Mouse (Mus musculus) heart, embryonic 16.5 days (tissue): ENCODE data around the gene P2ry10b. TPM values are rescaled to one million over a fixed set of nuclear protein-coding genes. Genes with fewer than 3 reads are reported as not detected.

ENCODE experiments used
- ATAC-seq: fragments of 200-750 bp; cut with Nextera tagmentation; replicated peaks from 2 replicates; pipeline ENCODE4 v1.8.0; 2017; ENCODE audit warnings: moderate number of reproducible peaks; ENCODE audit not compliant: insufficient read depth, low FRiP score; ENCODE audit errors: extremely low read depth
- H3K27ac ChIP-seq: fragments of 300-500 bp; sonication (generic); 2 replicates; pipeline ENCODE4 v1.5.1; 2014; ENCODE audit warnings: mild to moderate bottlenecking, low read length, control low read depth, moderate library complexity
- H3K27me3 ChIP-seq: fragments of 300-500 bp; sonication (generic); 2 replicates; pipeline ENCODE4 v1.6.1; 2014; ENCODE audit warnings: low read length, mixed read lengths; ENCODE audit not compliant: control insufficient read depth, insufficient read depth
- H3K36me3 ChIP-seq: fragments of 300-500 bp; sonication (generic); 2 replicates; pipeline ENCODE4 v1.6.1; 2014; ENCODE audit not compliant: control insufficient read depth, insufficient read depth
- H3K4me1 ChIP-seq: fragments of 300-500 bp; sonication (generic); 2 replicates; pipeline ENCODE4 v1.6.1; 2014; ENCODE audit warnings: low read length, mixed read lengths; ENCODE audit not compliant: control insufficient read depth, insufficient read depth
- H3K4me2 ChIP-seq: fragments of 300-500 bp; sonication (generic); 2 replicates; pipeline ENCODE4 v1.6.1; 2014; ENCODE audit warnings: low read depth, mild to moderate bottlenecking, control low read depth, low read length
- H3K4me3 ChIP-seq: fragments of 300-500 bp; sonication (generic); 2 replicates; pipeline ENCODE4 v1.5.1; 2014; ENCODE audit warnings: mild to moderate bottlenecking, control low read depth, low read length
- H3K9ac ChIP-seq: fragments of 300-500 bp; sonication (generic); 2 replicates; pipeline ENCODE4 v1.6.1; 2014; ENCODE audit warnings: low read length, control low read depth
- H3K9me3 ChIP-seq: fragments of 300-500 bp; sonication (generic); replicated peaks from 2 replicates; pipeline ENCODE4 v1.6.1; 2016; ENCODE audit warnings: low read length; ENCODE audit not compliant: control insufficient read depth
- WGBS: fragments of 180-500 bp; shearing (Covaris S2); extraction: QIAGEN DNeasy Blood & Tissue Kit; methylation state at CpG from one replicate; pipeline ENCODE4 v1.1.7; 2014; 5-methylcytosine and 5-hydroxymethylcytosine counted together
- polyA plus RNA-seq: library from polyadenylated mRNA; unstranded; fragments of >200 nt; fragmentation: Nextera tagmentation; extraction: Ambion mirVana; gene quantifications from 2 replicates; pipeline ENCODE4 v1.2.1, GENCODE M21; 2015

P2ry10b gene
- 1.3 TPM in 2 replicates for polyA plus RNA-seq

DNA sequence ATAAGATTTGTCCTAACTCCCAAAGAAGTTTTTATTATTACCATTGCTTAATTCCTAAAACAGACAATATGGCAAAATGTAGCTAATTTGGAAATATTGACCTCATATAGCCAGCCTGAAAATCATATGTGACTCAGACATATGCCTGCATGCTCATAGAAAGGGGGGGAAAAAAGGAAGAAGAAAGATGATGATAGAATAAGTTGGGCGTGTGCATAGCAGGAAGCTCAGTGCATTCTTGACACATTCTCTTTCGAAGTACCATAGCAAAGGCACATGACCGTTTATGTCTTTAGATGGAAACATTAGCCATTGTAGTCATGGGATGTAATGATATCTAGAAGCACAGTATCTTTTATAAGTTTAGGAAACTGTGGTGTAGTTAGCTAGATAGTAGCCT, at the start of gene P2ry10b:
Gene P2ry10b (plus strand): TSS at position 247 of the 400 bp plus-strand sequence.
- Histone ChIP-seq H3K27ac (peak within 1 kb of the TSS; percentile 11), H3K4me3 (no peak within 1 kb of the TSS), H3K27me3 (no peaks in the 10 kb centered on the region), H3K36me3 (no peaks in the 10 kb centered on the region), H3K4me2 (peak within 1 kb of the TSS; percentile 22; the same call in 1 of the 2 replicates), H3K9ac (no peak within 1 kb of the TSS), H3K9me3 (no peaks in the 10 kb centered on the region), H3K4me1 (no peaks in the 10 kb centered on the region)
- no peak for ATAC-seq
- WGBS = 68% methylated on average over 3 of the region's 3 CpGs

- Histone ChIP-seq H3K27me3 (no peaks in the 10 kb centered on the region), H3K36me3 (no peaks in the 10 kb centered on the region), H3K27ac (no peak overlapping the region), H3K4me3 (no peak overlapping the region), H3K9ac (no peak overlapping the region), H3K9me3 (no peaks in the 10 kb centered on the region), H3K4me2 (no peak overlapping the region), H3K4me1 (no peaks in the 10 kb centered on the region)
- ATAC-seq = no peak
- WGBS = 74% methylated on average over 1 of the region's 1 CpGs
Observed at GRCm38 (mm10) chrX:107116333-107116732, 32.4 kb upstream of the P2ry10b start.

- ATAC-seq = no peak
- H3K9ac ChIP-seq = no peak overlapping the region
- no peak overlapping the region for H3K4me2 ChIP-seq
- no peak overlapping the region for H3K27ac ChIP-seq
- H3K4me3 ChIP-seq = no peak overlapping the region
- no peaks in the 10 kb centered on the region for H3K27me3 ChIP-seq
- H3K36me3 ChIP-seq = no peaks in the 10 kb centered on the region
- 66% methylated on average over 1 of the region's 1 CpGs for WGBS
- no peaks in the 10 kb centered on the region for H3K9me3 ChIP-seq
- no peaks in the 10 kb centered on the region for H3K4me1 ChIP-seq
Observed at GRCm38 (mm10) chrX:107116987-107117386, 31.7 kb upstream of the P2ry10b start.

DNA sequence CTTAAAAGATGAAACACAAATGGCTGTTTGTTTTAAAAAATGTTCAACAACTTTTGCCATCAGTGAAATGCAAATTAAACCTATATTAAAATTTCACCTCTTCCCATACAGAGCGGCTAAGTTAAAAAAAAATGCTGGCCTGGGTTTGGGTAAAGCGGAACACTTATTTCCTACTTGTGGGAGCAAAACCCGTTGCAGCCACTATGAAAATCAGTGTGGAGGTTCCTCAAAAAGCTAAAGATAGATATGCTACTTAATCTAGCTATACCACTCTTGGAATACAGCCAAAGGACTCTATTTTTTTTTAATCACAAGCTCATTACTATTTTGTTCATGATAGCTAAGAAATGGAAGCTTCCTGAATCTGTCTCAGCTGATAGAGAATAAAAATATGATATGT, 5.5 kb upstream of the P2ry10b start:
- Histone ChIP-seq H3K4me3 (no peak overlapping the region), H3K36me3 (no peaks in the 10 kb centered on the region), H3K9ac (no peak overlapping the region), H3K4me1 (no peaks in the 10 kb centered on the region), H3K27me3 (no peaks in the 10 kb centered on the region), H3K27ac (no peak overlapping the region), H3K4me2 (no peak overlapping the region), H3K9me3 (no peaks in the 10 kb centered on the region)
- 50% methylated on average over 3 of the region's 3 CpGs for WGBS
- ATAC-seq = no peak

- H3K27ac ChIP-seq = no peak overlapping the region
- no peaks in the 10 kb centered on the region for H3K9me3 ChIP-seq
- no peaks in the 10 kb centered on the region for H3K36me3 ChIP-seq
- H3K4me2 ChIP-seq = no peak overlapping the region
- no peak overlapping the region for H3K9ac ChIP-seq
- H3K4me3 ChIP-seq = no peak overlapping the region
- H3K27me3 ChIP-seq = no peaks in the 10 kb centered on the region
- no peaks in the 10 kb centered on the region for H3K4me1 ChIP-seq
- ATAC-seq = no peak
- 50% methylated on average over 2 of the region's 2 CpGs for WGBS
Observed at GRCm38 (mm10) chrX:107143930-107144329, 4.8 kb upstream of the P2ry10b start.

GRCm38 (mm10) chrX:107149391-107149993, 765 bp downstream of the P2ry10b start:
- Histone ChIP-seq H3K27ac (peak overlapping the region; percentile 11), H3K4me3 (no peak overlapping the region), H3K4me1 (no peaks in the 10 kb centered on the region), H3K4me2 (peak overlapping the region; percentile 22; the same call in 1 of the 2 replicates), H3K9me3 (no peaks in the 10 kb centered on the region), H3K27me3 (no peaks in the 10 kb centered on the region), H3K9ac (no peak overlapping the region), H3K36me3 (no peaks in the 10 kb centered on the region)
- no peak for ATAC-seq
- 37% methylated on average over 4 of the region's 4 CpGs for WGBS

GRCm38 (mm10) chrX:107150027-107150426, 1.3 kb downstream of the P2ry10b start:
- WGBS = 26% methylated on average over 5 of the region's 5 CpGs
- Histone ChIP-seq H3K9me3 (no peaks in the 10 kb centered on the region), H3K4me3 (no peak overlapping the region), H3K36me3 (no peaks in the 10 kb centered on the region), H3K9ac (no peak overlapping the region), H3K4me2 (peak overlapping the region; percentile 22; the same call in 1 of the 2 replicates), H3K27ac (peak overlapping the region; percentile 11), H3K27me3 (no peaks in the 10 kb centered on the region), H3K4me1 (no peaks in the 10 kb centered on the region)
- ATAC-seq = no peak

DNA sequence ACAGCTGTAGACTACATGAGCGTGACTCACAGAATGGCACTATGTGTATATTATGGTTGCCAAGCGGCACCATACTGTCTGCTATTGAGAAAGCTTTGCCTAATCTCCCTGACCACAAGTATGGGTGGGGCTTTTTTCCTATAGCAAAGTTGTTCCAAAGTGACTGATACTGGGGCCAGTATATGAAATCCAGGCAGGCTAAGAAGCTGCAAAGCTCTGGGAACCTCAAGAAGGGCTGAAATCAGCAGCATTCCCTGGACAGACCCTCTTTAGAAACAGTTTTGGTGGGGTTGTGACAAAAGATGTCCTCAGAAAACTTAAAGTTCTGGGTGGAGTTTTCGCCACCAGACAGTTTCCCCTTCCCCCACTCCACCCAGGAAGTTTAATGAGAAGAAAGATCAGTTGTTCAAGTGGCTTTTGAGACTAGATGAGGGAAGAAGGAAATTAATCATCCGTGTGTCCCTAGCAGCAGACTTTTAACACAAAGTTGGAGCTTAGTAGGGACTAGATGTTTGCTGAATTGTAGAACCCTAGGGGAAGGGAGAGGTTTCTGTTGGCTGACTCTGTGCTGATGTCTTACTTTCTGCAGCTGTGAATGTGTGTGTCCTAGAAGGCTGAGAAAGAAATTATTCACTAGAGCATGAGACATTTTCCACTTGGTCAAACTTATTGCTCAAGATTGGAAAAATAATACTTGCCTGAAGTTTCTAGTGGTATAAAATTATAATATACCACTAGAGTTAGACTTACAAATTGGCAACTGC, 2.2 kb downstream of the P2ry10b start:
- H3K27ac ChIP-seq = peak overlapping the region; percentile 78
- H3K27me3 ChIP-seq = no peaks in the 10 kb centered on the region
- H3K9ac ChIP-seq = no peak overlapping the region
- peak overlapping the region; percentile 18 for H3K4me3 ChIP-seq
- peak overlapping the region; percentile 44 for H3K4me2 ChIP-seq
- 43% methylated on average over 4 of the region's 4 CpGs for WGBS
- no peaks in the 10 kb centered on the region for H3K4me1 ChIP-seq
- no peaks in the 10 kb centered on the region for H3K36me3 ChIP-seq
- peak; percentile 70 for ATAC-seq
- no peaks in the 10 kb centered on the region for H3K9me3 ChIP-seq

DNA sequence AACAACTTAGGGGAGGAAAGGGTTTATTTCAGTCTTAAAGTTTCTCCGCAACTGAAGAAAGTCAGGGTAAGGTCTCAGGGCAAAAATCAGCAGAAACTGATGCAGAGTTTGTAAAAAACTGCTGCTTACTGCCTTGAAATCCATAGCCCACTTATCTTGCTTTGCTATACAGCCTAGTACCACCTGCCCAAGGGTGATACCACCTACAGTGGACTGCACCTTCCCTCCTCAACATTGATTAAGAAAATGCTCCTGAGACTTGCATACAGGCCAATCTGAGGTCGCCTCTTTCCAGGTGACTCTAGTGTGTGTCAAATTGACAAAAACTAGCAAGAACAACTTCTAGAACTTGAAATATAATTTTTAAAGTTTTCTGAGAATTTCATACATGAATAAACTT, 7.3 kb downstream of the P2ry10b start:
- H3K27me3 ChIP-seq = no peaks in the 10 kb centered on the region
- no peak overlapping the region for H3K4me3 ChIP-seq
- H3K4me2 ChIP-seq = no peak overlapping the region
- no peak overlapping the region for H3K27ac ChIP-seq
- ATAC-seq = no peak
- no peaks in the 10 kb centered on the region for H3K36me3 ChIP-seq
- WGBS = 80% methylated on average over 2 of the region's 2 CpGs
- H3K9me3 ChIP-seq = no peaks in the 10 kb centered on the region
- H3K4me1 ChIP-seq = peaks cover 2% of the 10 kb centered on the region; the same call in 1 of the 2 replicates
- H3K9ac ChIP-seq = no peak overlapping the region
